Mouse (Mus musculus): ENCODE results near the gene Zdhhc1. TPM values are rescaled to one million over a fixed set of nuclear protein-coding genes. Genes with fewer than 3 reads are reported as not detected.

The Zdhhc1 gene
- polyA plus RNA-seq, 1 experiment from 2014 or later, result 2.2 TPM

DNA sequence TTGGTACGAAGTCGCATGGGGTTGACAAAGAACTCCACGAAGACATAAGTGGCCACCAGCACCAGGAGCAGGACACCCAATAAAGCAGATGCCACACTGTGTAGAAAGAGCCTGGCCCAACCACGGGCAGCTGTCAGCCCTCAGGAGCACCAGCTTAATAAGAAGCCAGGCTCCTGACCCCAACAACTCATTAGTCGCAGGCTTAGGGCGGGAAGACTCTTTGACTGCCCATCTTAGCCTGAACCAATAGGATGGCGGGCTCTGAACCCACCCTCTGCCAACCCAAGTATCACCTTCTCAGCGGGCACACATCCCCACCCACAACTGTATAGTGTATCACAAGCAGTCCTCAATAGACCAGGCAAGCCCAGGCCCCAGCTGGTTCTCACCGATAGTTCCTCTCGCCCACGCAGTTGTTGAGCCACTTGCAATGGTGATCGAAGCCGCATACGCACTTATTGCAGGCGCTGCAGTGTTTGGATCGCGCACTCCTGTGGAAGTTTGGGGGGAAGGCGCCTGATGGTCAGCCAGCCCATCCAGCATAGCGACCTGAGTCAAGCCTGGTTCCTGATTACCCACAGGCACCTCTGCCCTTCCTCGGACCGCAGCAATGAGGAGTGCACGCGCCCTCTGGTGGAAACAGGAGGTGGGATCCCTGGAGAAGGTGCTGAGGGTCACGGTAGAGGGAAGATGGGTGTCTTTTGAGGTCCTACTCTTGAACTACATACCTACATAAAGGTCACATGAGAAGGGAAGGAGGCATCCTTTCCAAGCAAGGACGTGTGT, 19.9 kb downstream of the Zdhhc1 start:
- no peaks in the 10 kb centered on the region for H3K9me3 ChIP-seq (replicated peaks; ENCODE audit: control insufficient read depth, low read length)
- H3K27ac ChIP-seq (ENCODE audit: low read length), result no peak overlapping the region
- no peaks in the 10 kb centered on the region for H3K36me3 ChIP-seq (ENCODE audit: control insufficient read depth, insufficient read depth)
- 45% methylated on average over 25 of the region's 25 CpGs for WGBS (ENCODE audit: insufficient replicate concordance)
- H3K4me3 ChIP-seq (ENCODE audit: low read depth, low read length), result no peak overlapping the region
- no peak overlapping the region for H3K4me2 ChIP-seq (ENCODE audit: low read depth, low read length)
- no peak overlapping the region for H3K9ac ChIP-seq (ENCODE audit: low read depth, low read length)
- H3K27me3 ChIP-seq (ENCODE audit: control insufficient read depth, insufficient read depth, low read depth, low read length), result peaks cover 26% of the 10 kb centered on the region
- H3K4me1 ChIP-seq (ENCODE audit: control insufficient read depth, low read depth, low read length), result no peaks in the 10 kb centered on the region; the same call in none of the 2 replicates
- ATAC-seq (ENCODE audit: low read depth), result no peak

DNA sequence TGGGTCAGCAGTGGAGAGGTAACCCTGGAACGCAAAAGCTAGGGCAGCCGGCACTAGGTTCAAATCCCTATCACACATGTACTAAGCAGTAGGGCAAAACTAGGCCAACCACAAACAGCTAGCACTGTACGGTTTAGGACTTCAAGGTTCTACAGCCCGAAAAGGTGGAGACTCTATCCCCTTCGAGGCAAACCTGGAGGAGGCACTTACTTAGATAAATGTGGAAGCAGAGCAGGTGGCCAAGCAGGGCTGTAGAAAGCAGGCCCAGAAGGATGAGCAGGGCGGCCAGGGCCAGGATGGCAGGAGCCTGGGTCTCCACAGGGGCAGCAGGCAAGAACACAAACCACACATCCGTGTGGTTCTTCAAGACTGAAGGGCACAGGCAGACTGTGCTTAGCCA, 20.5 kb downstream of the Zdhhc1 start:
- no peaks in the 10 kb centered on the region for H3K36me3 ChIP-seq (ENCODE audit: control insufficient read depth, insufficient read depth)
- peaks cover 6% of the 10 kb centered on the region for H3K4me1 ChIP-seq (ENCODE audit: control insufficient read depth, low read depth, low read length)
- peaks cover 33% of the 10 kb centered on the region for H3K27me3 ChIP-seq (ENCODE audit: control insufficient read depth, insufficient read depth, low read depth, low read length)
- H3K9me3 ChIP-seq (replicated peaks; ENCODE audit: control insufficient read depth, low read length), result no peaks in the 10 kb centered on the region
- H3K27ac ChIP-seq (ENCODE audit: low read length), result no peak overlapping the region
- H3K4me3 ChIP-seq (ENCODE audit: low read depth, low read length), result no peak overlapping the region
- ATAC-seq (ENCODE audit: low read depth), result no peak
- H3K9ac ChIP-seq (ENCODE audit: low read depth, low read length), result no peak overlapping the region
- WGBS (ENCODE audit: insufficient replicate concordance), result 74% methylated on average over 7 of the region's 7 CpGs
- no peak overlapping the region for H3K4me2 ChIP-seq (ENCODE audit: low read depth, low read length)

GRCm38 (mm10) chr8:105475742-105476141, 21.0 kb downstream of the Zdhhc1 start:
- H3K27me3 ChIP-seq (ENCODE audit: control insufficient read depth, insufficient read depth, low read depth, low read length), result peaks cover 37% of the 10 kb centered on the region

GRCm38 (mm10) chr8:105475254-105475653, 21.4 kb downstream of the Zdhhc1 start:
- no peak overlapping the region for H3K4me3 ChIP-seq (ENCODE audit: low read depth, low read length)
- peaks cover 42% of the 10 kb centered on the region for H3K27me3 ChIP-seq (ENCODE audit: control insufficient read depth, insufficient read depth, low read depth, low read length)
- peaks cover 15% of the 10 kb centered on the region for H3K4me1 ChIP-seq (ENCODE audit: control insufficient read depth, low read depth, low read length)
- no peaks in the 10 kb centered on the region for H3K9me3 ChIP-seq (replicated peaks; ENCODE audit: control insufficient read depth, low read length)
- no peaks in the 10 kb centered on the region for H3K36me3 ChIP-seq (ENCODE audit: control insufficient read depth, insufficient read depth)
- no peak overlapping the region for H3K9ac ChIP-seq (ENCODE audit: low read depth, low read length)
- ATAC-seq (ENCODE audit: low read depth), result no peak
- no peak overlapping the region for H3K4me2 ChIP-seq (ENCODE audit: low read depth, low read length)
- 47% methylated on average over 4 of the region's 4 CpGs for WGBS (ENCODE audit: insufficient replicate concordance)
- no peak overlapping the region for H3K27ac ChIP-seq (ENCODE audit: low read length)

More at GRCm38 (mm10) chr8:105475742-105476141, 21.0 kb downstream of the Zdhhc1 start:
- Histone ChIP-seq H3K4me2 (ENCODE audit: low read depth, low read length) (no peak overlapping the region), H3K36me3 (ENCODE audit: control insufficient read depth, insufficient read depth) (no peaks in the 10 kb centered on the region), H3K4me3 (ENCODE audit: low read depth, low read length) (no peak overlapping the region), H3K9ac (ENCODE audit: low read depth, low read length) (no peak overlapping the region), H3K4me1 (ENCODE audit: control insufficient read depth, low read depth, low read length) (peaks cover 11% of the 10 kb centered on the region), H3K9me3 (replicated peaks; ENCODE audit: control insufficient read depth, low read length) (no peaks in the 10 kb centered on the region), H3K27ac (ENCODE audit: low read length) (no peak overlapping the region)
- no peak for ATAC-seq (ENCODE audit: low read depth)
- WGBS (ENCODE audit: insufficient replicate concordance), result 85% methylated on average over 8 of the region's 8 CpGs

GRCm38 (mm10) chr8:105474680-105475079, 22.0 kb downstream of the Zdhhc1 start:
- Histone ChIP-seq H3K4me3 (ENCODE audit: low read depth, low read length) (no peak overlapping the region), H3K27ac (ENCODE audit: low read length) (no peak overlapping the region), H3K4me1 (ENCODE audit: control insufficient read depth, low read depth, low read length) (peaks cover 21% of the 10 kb centered on the region), H3K27me3 (ENCODE audit: control insufficient read depth, insufficient read depth, low read depth, low read length) (peaks cover 45% of the 10 kb centered on the region), H3K36me3 (ENCODE audit: control insufficient read depth, insufficient read depth) (no peaks in the 10 kb centered on the region), H3K9ac (ENCODE audit: low read depth, low read length) (no peak overlapping the region), H3K9me3 (replicated peaks; ENCODE audit: control insufficient read depth, low read length) (no peaks in the 10 kb centered on the region), H3K4me2 (ENCODE audit: low read depth, low read length) (no peak overlapping the region)
- 35% methylated on average over 5 of the region's 5 CpGs for WGBS (ENCODE audit: insufficient replicate concordance)
- no peak for ATAC-seq (ENCODE audit: low read depth)

DNA sequence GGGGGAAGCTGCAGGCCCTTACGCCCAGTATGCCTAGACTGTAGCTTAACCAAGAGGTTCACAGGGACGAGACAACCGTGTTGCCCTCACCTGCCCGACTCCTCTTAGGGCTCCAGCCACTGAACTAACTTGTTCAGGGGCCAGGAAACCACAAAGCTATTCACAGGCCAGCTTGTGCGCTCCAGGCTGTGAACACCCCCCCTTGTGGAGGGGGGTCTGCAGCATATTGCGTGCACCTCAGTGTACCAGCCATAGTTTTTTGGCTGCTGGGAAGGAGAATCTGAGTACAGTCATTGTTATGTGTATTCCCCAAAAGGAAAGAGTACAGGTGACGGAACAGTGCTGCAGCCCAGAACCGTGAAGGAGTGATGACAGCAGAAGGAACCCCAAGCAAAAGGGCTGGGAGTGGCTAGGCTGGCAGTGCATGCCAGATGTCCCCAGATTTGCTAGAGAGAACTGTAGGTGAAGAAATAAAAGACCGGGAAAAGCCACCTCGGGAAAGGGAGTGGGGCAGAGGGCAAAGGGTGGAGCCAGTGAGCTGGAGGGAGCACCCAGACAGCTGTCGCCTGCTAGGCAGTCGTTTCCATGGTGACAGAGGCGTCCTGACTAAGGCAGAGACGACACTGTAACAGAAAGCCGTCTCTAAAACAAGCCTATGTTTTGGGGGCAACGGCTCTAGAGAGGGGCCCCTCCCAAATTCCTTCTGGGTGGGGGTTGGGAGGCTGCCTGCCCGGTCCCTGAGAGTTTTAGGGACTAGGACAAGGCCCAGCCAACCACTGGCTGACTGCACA, 22.7 kb downstream of the Zdhhc1 start:
- Histone ChIP-seq H3K4me2 (ENCODE audit: low read depth, low read length) (no peak overlapping the region), H3K27ac (ENCODE audit: low read length) (no peak overlapping the region), H3K36me3 (ENCODE audit: control insufficient read depth, insufficient read depth) (no peaks in the 10 kb centered on the region), H3K4me1 (ENCODE audit: control insufficient read depth, low read depth, low read length) (peaks cover 28% of the 10 kb centered on the region), H3K27me3 (ENCODE audit: control insufficient read depth, insufficient read depth, low read depth, low read length) (peaks cover 45% of the 10 kb centered on the region), H3K4me3 (ENCODE audit: low read depth, low read length) (no peak overlapping the region), H3K9ac (ENCODE audit: low read depth, low read length) (no peak overlapping the region), H3K9me3 (replicated peaks; ENCODE audit: control insufficient read depth, low read length) (no peaks in the 10 kb centered on the region)
- ATAC-seq (ENCODE audit: low read depth), result no peak
- WGBS (ENCODE audit: insufficient replicate concordance), result 26% methylated on average over 17 of the region's 17 CpGs

GRCm38 (mm10) chr8:105472983-105473382, 23.7 kb downstream of the Zdhhc1 start:
- H3K4me1 ChIP-seq (ENCODE audit: control insufficient read depth, low read depth, low read length), result peaks cover 28% of the 10 kb centered on the region
- WGBS (ENCODE audit: insufficient replicate concordance), result 31% methylated on average over 9 of the region's 9 CpGs

DNA sequence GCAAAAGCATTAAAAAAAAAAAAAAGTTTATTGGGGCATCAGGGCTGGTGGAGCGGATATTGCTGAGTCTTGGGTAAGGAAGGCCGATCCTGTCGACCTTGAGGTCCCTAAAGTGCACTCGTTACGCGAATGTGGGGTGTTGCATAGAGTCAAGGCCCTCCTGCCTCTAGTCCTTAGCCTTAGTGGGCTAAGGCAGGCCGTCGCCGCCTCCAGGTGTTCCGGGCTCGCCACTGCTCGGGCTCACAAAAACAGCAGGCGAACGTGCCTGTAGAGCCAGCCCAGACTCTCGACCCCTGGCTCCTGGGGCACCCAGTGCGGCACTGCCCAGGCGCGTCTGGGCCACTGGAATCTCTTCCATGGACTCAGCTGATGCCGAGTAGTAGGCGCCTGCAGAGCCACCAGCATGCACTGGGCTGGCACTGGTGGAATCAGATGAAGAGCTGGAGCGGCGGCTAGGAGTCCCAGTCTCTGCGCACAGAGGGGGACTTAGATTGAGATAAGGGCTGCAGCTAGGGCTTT, 24.2 kb downstream of the Zdhhc1 start:
- ATAC-seq (ENCODE audit: low read depth), result no peak
- Histone ChIP-seq H3K9me3 (replicated peaks; ENCODE audit: control insufficient read depth, low read length) (no peaks in the 10 kb centered on the region), H3K4me2 (ENCODE audit: low read depth, low read length) (no peak overlapping the region), H3K9ac (ENCODE audit: low read depth, low read length) (no peak overlapping the region), H3K4me3 (ENCODE audit: low read depth, low read length) (no peak overlapping the region), H3K36me3 (ENCODE audit: control insufficient read depth, insufficient read depth) (no peaks in the 10 kb centered on the region), H3K27ac (ENCODE audit: low read length) (no peak overlapping the region), H3K4me1 (ENCODE audit: control insufficient read depth, low read depth, low read length) (peaks cover 28% of the 10 kb centered on the region), H3K27me3 (ENCODE audit: control insufficient read depth, insufficient read depth, low read depth, low read length) (peaks cover 45% of the 10 kb centered on the region)
- WGBS (ENCODE audit: insufficient replicate concordance), result 22% methylated on average over 23 of the region's 23 CpGs

More at GRCm38 (mm10) chr8:105472983-105473382, 23.7 kb downstream of the Zdhhc1 start:
- H3K27me3 ChIP-seq (ENCODE audit: control insufficient read depth, insufficient read depth, low read depth, low read length), result peaks cover 45% of the 10 kb centered on the region
- no peaks in the 10 kb centered on the region for H3K36me3 ChIP-seq (ENCODE audit: control insufficient read depth, insufficient read depth)
- no peak overlapping the region for H3K4me3 ChIP-seq (ENCODE audit: low read depth, low read length)
- H3K27ac ChIP-seq (ENCODE audit: low read length), result no peak overlapping the region
- H3K9ac ChIP-seq (ENCODE audit: low read depth, low read length), result no peak overlapping the region
- no peaks in the 10 kb centered on the region for H3K9me3 ChIP-seq (replicated peaks; ENCODE audit: control insufficient read depth, low read length)
- no peak for ATAC-seq (ENCODE audit: low read depth)
- H3K4me2 ChIP-seq (ENCODE audit: low read depth, low read length), result no peak overlapping the region
